Mouse (Mus musculus): ENCODE results near the gene Pdlim1.

GRCm38 (mm10) chr19:40269526-40269925 lies 2.1 kb downstream of the Pdlim1 start:
- TF ChIP-seq CTCF (IDR thresholded peaks at IDR 0.05; ENCODE audit: low read depth) (no peak), EP300 (IDR thresholded peaks at IDR 0.05; ENCODE audit: low read depth) (no peak)

Measured in liver, postnatal 0 days (tissue).